Mouse (Mus musculus): ENCODE results near the gene Mydgf. TPM values are rescaled to one million over a fixed set of nuclear protein-coding genes. Genes with fewer than 3 reads are reported as not detected.
A peak's percentile ranks its signal among the peaks of the same experiment; 100 is the strongest.

Gene Mydgf
- polyA plus RNA-seq, 1 experiment from 2014 or later = 96.4 TPM

DNA sequence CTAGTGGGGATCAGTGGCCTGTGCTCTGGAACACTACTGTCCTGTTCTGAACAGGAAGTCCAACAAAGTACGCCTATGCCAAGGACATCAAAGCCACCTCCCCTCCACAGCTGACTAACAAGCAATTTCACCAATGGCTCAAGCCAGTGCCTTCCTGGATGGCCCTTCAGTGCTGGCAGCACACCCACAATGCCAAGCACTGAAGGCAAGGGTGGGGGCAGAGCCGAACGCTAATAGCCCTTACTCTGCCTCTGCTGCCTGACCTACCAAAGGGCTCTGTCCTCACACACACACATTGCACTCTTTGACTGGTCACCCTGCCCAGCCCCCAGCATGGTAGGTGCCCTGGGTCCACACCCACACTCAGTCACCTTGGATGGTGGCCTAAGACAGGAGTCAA is 25.1 kb upstream of the Mydgf start:
- H3K4me1 ChIP-seq = peaks cover 10% of the 10 kb centered on the region; the same call in 1 of the 2 replicates
- no peak overlapping the region for H3K4me2 ChIP-seq
- WGBS = 85% methylated on average over 3 of the region's 3 CpGs
- H3K9ac ChIP-seq = no peak overlapping the region
- no peaks in the 10 kb centered on the region for H3K27me3 ChIP-seq
- ATAC-seq (replicated peaks; ENCODE audit: low FRiP score) = no peak
- peaks cover 83% of the 10 kb centered on the region for H3K36me3 ChIP-seq
- no peak overlapping the region for H3K4me3 ChIP-seq (replicated peaks)
- no peak overlapping the region for H3K27ac ChIP-seq
- H3K9me3 ChIP-seq (replicated peaks) = no peaks in the 10 kb centered on the region

DNA sequence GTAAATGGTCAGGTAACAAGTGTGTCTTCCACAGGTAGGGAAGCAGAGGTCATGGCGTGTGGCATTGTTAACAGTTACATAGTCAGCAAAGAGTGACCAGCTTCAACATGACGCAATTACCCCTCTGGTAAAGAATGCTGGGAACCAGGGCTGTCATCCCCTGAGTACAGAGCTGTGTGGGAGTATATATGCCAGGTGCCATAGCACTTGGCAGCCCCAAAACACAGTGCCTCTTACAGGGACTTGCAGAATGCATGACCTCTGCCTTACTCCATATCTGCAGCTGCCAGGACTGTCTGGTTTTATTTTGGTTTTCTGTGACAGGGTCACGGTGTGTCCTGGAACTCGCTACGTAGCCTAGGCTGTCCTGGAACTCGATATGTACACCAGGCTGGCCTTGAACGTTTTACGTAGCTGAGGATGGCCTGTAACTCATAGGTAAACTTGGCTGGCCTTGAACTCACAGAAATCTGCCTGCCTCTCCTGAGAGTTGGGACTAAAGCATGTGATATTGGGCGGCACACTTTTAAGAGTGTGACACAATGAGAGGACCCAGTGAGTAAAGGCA is 24.3 kb upstream of the Mydgf start:
- H3K27me3 ChIP-seq = no peaks in the 10 kb centered on the region
- H3K27ac ChIP-seq = no peak overlapping the region
- ATAC-seq (replicated peaks; ENCODE audit: low FRiP score) = no peak
- no peaks in the 10 kb centered on the region for H3K9me3 ChIP-seq (replicated peaks)
- H3K4me1 ChIP-seq = peaks cover 9% of the 10 kb centered on the region; the same call in 1 of the 2 replicates
- 93% methylated on average over 9 of the region's 9 CpGs for WGBS
- no peak overlapping the region for H3K4me2 ChIP-seq
- H3K4me3 ChIP-seq (replicated peaks) = no peak overlapping the region
- no peak overlapping the region for H3K9ac ChIP-seq
- H3K36me3 ChIP-seq = peaks cover 91% of the 10 kb centered on the region

DNA sequence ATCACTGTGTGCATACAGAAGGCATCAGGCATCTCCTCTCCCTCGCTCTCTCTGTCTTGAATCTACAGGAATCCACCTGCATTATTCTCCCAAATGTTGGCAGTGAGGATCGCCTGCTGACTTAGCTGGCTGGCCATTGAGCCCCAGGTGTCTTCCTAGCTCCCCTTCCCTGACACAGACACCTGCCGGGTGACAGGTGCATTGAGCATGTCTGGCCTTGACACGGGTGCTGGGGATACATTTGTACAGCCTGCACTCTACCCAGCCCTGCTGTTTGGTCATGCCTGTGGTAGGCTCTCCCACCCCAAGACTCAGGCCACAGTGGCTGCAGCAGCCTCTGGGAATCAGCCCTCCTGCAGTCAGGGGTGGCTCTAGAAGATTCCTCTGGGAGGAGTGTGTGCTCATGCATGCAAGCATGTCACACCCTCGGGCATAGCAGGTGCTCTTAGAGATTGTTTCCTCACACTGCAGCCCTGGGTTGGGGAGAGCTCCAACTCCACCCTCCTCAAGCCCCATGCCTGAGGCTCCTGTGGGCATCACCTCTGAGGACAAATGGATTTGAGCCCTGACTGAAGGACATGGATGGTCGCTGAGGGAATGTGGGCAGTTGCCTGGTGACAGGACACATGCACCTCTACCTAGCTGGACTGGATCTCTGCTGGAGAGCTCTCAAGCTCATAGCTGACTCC is 23.4 kb upstream of the Mydgf start:
- Histone ChIP-seq H3K27ac (no peak overlapping the region), H3K4me1 (peaks cover 7% of the 10 kb centered on the region; the same call in 1 of the 2 replicates), H3K4me3 (replicated peaks) (no peak overlapping the region), H3K4me2 (no peak overlapping the region), H3K9ac (no peak overlapping the region), H3K9me3 (replicated peaks) (no peaks in the 10 kb centered on the region), H3K36me3 (peaks cover 100% of the 10 kb centered on the region), H3K27me3 (no peaks in the 10 kb centered on the region)
- WGBS = 79% methylated on average over 6 of the region's 6 CpGs
- ATAC-seq (replicated peaks; ENCODE audit: low FRiP score) = no peak

DNA sequence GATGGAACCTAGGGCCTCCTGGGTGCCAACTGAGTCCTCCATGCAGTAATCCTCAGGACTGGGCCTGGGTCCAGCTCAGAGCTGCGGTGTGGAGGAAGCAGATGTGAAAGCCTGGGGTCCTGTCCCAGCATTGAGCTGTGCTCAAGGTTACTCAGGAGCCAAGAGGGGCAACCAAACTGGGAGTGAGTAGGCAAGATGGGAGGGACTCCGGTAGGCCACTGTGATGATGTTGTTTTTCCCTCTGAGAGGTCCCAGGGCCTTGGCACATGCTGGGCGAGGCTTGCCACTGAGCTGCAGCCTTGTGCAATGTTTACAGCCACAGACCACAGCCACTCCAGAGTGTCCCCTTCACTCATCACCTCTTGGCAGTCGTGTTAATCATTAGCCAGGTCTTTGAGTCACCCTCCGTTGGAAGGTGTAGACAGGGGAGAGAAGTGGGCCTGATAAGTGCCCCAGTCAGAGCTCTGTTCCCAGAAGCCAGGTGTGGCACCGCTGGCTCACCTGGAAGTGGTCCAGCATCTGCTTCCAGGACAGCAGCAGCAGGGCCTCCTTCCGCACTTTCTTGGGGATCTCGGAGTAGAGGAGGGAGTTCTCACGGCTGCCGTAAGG is 22.7 kb upstream of the Mydgf start:
- Histone ChIP-seq H3K27me3 (no peaks in the 10 kb centered on the region), H3K9me3 (replicated peaks) (no peaks in the 10 kb centered on the region), H3K27ac (no peak overlapping the region), H3K9ac (no peak overlapping the region), H3K4me1 (peaks cover 7% of the 10 kb centered on the region; the same call in 1 of the 2 replicates), H3K4me2 (no peak overlapping the region), H3K36me3 (peaks cover 100% of the 10 kb centered on the region), H3K4me3 (replicated peaks) (no peak overlapping the region)
- WGBS = 85% methylated on average over 10 of the region's 10 CpGs
- peak; percentile 68 for ATAC-seq (replicated peaks; ENCODE audit: low FRiP score)

DNA sequence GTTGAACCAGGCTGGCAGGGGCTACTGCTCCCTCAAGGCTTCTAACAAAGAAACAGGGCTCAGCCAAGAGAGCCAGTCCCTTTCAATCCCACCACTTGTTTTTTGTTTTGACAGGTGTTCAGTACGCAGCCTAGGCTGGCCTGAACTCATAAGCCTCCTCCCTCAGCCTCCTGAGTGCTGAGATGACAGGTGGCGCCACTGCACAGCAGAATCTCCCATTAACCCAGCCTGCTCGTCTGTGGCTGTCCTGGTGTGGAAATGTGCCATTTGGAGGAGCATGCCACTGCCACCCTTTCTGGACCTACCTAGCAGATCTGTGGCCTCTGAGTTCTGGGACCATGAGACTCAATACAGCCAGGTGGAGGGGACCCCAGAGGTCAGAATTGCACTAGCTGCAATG is 20.0 kb upstream of the Mydgf start:
- no peak for ATAC-seq (replicated peaks; ENCODE audit: low FRiP score)

DNA sequence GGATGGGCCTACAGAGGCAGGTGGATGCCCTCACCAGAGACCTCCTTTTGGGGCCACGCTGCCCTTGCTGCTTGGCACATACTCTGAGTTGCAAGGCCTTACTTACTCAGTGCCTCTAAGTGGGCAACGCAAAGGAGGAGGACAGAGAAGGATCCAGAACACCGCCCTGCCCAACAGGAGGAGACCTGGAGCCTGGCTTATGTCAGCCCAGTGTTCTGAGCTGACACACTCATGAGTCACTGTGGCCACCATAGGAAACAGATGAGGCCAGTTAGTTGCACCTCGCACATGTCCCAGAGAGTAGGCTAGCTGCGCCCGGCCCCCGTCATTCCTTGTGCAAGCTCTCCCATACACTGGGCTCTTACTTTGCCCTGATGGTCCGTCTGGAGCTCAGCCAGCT is 18.8 kb upstream of the Mydgf start:
- peaks cover 92% of the 10 kb centered on the region for H3K36me3 ChIP-seq
- H3K4me2 ChIP-seq = no peak overlapping the region
- H3K27me3 ChIP-seq = no peaks in the 10 kb centered on the region
- peaks cover 7% of the 10 kb centered on the region; the same call in 1 of the 2 replicates for H3K4me1 ChIP-seq
- H3K4me3 ChIP-seq (replicated peaks) = no peak overlapping the region
- no peak overlapping the region for H3K27ac ChIP-seq
- 92% methylated on average over 8 of the region's 8 CpGs for WGBS
- ATAC-seq (replicated peaks; ENCODE audit: low FRiP score) = no peak
- no peak overlapping the region for H3K9ac ChIP-seq
- H3K9me3 ChIP-seq (replicated peaks) = no peaks in the 10 kb centered on the region

More for the DNA sequence above, 20.0 kb upstream of the Mydgf start:
- Histone ChIP-seq H3K27ac (no peak overlapping the region), H3K36me3 (peaks cover 92% of the 10 kb centered on the region), H3K27me3 (no peaks in the 10 kb centered on the region), H3K4me3 (replicated peaks) (no peak overlapping the region), H3K9ac (no peak overlapping the region), H3K4me1 (peaks cover 7% of the 10 kb centered on the region; the same call in 1 of the 2 replicates), H3K4me2 (no peak overlapping the region), H3K9me3 (replicated peaks) (no peaks in the 10 kb centered on the region)
- 46% methylated on average over 3 of the region's 3 CpGs for WGBS

DNA sequence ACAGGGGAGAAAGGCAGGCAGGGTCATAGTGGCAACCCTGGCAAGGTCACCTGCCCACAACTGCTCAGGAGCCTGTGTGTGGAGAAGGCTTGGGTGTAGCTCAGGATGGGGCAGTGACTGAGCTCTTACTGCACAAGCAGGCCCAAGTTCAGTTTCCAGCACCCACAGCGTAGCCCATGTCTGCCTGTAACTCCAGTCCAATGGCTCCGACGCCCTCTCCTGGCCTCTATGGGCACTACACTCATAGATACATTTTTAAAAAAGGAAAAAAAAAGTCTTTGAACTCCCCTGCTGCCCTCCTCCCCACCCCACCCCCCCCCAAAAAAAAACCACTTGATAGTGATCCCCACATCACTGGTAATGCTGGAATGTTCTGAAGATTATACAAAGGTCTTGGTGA is 17.9 kb upstream of the Mydgf start:
- Histone ChIP-seq H3K36me3 (peaks cover 92% of the 10 kb centered on the region), H3K4me1 (no peaks in the 10 kb centered on the region; the same call in 1 of the 2 replicates), H3K4me2 (no peak overlapping the region), H3K4me3 (replicated peaks) (no peak overlapping the region), H3K27me3 (no peaks in the 10 kb centered on the region), H3K9me3 (replicated peaks) (no peaks in the 10 kb centered on the region), H3K27ac (no peak overlapping the region), H3K9ac (no peak overlapping the region)
- WGBS = 66% methylated on average over 3 of the region's 3 CpGs
- no peak for ATAC-seq (replicated peaks; ENCODE audit: low FRiP score)

DNA sequence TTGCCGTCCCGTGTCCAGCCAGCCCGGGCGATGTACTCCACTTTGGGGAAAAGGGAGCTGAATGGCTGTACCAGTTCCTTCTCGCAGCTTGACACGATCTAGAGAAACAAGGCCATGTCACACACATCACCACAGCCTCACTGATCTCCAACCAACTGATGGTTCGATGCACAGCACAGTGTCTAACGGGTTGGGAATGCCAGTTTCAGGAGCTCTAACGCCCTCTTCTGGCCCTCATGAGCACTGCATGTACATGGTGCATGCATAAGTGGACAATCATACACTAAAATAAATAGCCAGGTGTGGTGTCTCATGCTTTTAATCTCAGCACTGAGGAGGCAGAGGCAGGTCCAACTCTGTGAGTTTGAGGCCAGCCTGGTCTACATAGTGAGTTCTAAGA is 16.9 kb upstream of the Mydgf start:
- no peaks in the 10 kb centered on the region for H3K27me3 ChIP-seq
- H3K4me3 ChIP-seq (replicated peaks) = no peak overlapping the region
- no peaks in the 10 kb centered on the region for H3K4me1 ChIP-seq
- WGBS = 81% methylated on average over 9 of the region's 9 CpGs
- no peaks in the 10 kb centered on the region for H3K9me3 ChIP-seq (replicated peaks)
- ATAC-seq (replicated peaks; ENCODE audit: low FRiP score) = no peak
- H3K9ac ChIP-seq = no peak overlapping the region
- peaks cover 92% of the 10 kb centered on the region for H3K36me3 ChIP-seq
- H3K27ac ChIP-seq = no peak overlapping the region
- no peak overlapping the region for H3K4me2 ChIP-seq

DNA sequence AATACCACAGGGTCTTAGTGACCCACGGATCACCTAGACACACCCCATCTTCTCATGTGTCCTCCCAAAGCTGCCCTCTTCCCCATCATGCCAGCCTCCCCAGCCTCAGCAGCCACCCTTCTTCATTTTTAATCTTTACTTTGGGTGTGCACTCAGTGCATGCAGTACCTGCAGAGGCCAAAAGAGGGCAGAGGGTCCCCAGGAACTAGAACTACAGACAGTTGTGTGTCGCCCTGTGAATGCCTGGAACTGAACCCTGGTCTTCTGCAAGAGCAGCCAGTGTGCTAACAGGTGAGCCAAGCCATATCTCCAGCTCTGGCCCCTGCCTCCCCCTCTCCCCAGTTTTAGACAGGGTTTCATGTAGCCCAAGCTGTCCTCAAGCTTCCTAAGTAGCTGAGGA is 13.1 kb upstream of the Mydgf start:
- H3K4me3 ChIP-seq (replicated peaks) = no peak overlapping the region
- no peak overlapping the region for H3K27ac ChIP-seq
- no peak overlapping the region for H3K4me2 ChIP-seq
- peaks cover 92% of the 10 kb centered on the region for H3K36me3 ChIP-seq
- ATAC-seq (replicated peaks; ENCODE audit: low FRiP score) = no peak
- H3K4me1 ChIP-seq = no peaks in the 10 kb centered on the region
- H3K27me3 ChIP-seq = no peaks in the 10 kb centered on the region
- no peak overlapping the region for H3K9ac ChIP-seq
- WGBS = 71% methylated on average over 2 of the region's 2 CpGs
- H3K9me3 ChIP-seq (replicated peaks) = no peaks in the 10 kb centered on the region

DNA sequence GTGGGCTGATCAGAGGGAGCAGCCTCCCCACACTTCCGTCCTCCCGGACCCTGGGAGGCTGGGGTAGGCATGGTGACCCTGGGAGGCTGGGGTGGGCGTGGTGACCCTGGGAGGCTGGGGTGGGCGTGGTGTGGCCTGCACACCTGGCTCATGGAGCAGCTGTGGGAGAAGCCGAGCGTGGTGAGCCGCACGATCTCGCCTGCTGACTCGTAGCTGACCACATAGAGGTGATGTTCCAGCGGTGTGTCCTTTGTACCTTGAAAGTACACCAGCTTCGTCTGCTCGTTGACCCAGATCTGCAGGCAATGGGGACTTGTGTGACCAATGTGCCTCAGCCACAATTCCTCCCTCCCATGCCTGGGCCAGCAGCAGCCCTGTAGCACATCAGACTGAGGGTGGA is 11.0 kb upstream of the Mydgf start:
- no peaks in the 10 kb centered on the region for H3K27me3 ChIP-seq
- no peak overlapping the region for H3K4me3 ChIP-seq (replicated peaks)
- ATAC-seq (replicated peaks; ENCODE audit: low FRiP score) = 0 out of 2 replicates have a peak, but pooled peaks have one; percentile 34
- no peaks in the 10 kb centered on the region for H3K9me3 ChIP-seq (replicated peaks)
- H3K9ac ChIP-seq = no peak overlapping the region
- no peaks in the 10 kb centered on the region for H3K4me1 ChIP-seq
- H3K27ac ChIP-seq = no peak overlapping the region
- WGBS = 83% methylated on average over 13 of the region's 13 CpGs
- H3K36me3 ChIP-seq = peaks cover 97% of the 10 kb centered on the region
- no peak overlapping the region for H3K4me2 ChIP-seq

DNA sequence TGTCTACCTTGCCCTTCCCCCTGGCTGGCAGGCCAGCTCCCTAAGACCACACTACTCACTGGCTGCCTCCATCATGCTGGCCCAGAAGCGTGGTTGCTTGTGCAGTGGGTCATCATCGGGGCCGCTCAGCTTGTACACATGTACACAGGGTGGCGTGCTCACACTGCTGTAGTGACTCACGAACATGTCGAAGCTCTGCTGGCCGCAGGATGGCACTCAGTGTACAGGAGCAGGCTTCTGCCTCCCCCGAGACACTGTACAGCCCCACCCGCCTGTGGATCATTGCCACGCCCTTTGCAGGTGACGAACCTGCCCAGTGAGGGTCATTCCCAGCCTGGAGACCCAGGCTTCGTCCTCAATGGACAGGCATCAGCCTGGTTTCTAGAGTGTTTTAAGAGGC is 10.6 kb upstream of the Mydgf start:
- no peak overlapping the region for H3K9ac ChIP-seq
- no peak overlapping the region for H3K4me2 ChIP-seq
- no peaks in the 10 kb centered on the region for H3K27me3 ChIP-seq
- H3K36me3 ChIP-seq = peaks cover 100% of the 10 kb centered on the region
- 90% methylated on average over 12 of the region's 12 CpGs for WGBS
- ATAC-seq (replicated peaks; ENCODE audit: low FRiP score) = 0 out of 2 replicates have a peak, but pooled peaks have one; percentile 8
- no peak overlapping the region for H3K4me3 ChIP-seq (replicated peaks)
- no peak overlapping the region for H3K27ac ChIP-seq
- no peaks in the 10 kb centered on the region for H3K4me1 ChIP-seq
- no peaks in the 10 kb centered on the region for H3K9me3 ChIP-seq (replicated peaks)

DNA sequence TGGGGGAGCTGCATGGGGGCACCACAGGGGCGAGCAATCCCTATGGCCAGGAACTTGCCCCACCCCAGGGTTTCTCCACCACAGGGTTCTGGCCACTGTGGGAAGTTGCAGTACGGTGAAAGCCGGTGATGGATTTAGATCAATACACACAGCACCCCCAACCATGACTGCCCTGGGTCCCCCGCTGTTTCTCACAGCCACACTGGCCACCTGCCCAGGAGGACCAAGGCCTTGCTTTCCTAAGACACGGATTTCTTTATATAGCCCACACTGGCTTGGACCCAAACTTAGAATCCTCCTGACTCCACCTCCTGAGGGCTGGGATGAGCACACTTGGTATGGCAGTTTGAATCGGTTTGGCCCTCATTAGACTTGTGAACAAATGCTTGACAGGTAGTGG is 7.5 kb upstream of the Mydgf start:
- Histone ChIP-seq H3K9me3 (replicated peaks) (no peaks in the 10 kb centered on the region), H3K4me2 (no peak overlapping the region), H3K9ac (no peak overlapping the region), H3K4me3 (replicated peaks) (no peak overlapping the region), H3K4me1 (peaks cover 6% of the 10 kb centered on the region), H3K27me3 (no peaks in the 10 kb centered on the region), H3K27ac (no peak overlapping the region), H3K36me3 (peaks cover 97% of the 10 kb centered on the region)
- 85% methylated on average over 6 of the region's 6 CpGs for WGBS
- ATAC-seq (replicated peaks; ENCODE audit: low FRiP score) = no peak
